Mouse (Mus musculus): ENCODE data around the gene Aig1. TPM values are rescaled to one million over a fixed set of nuclear protein-coding genes. Genes with fewer than 3 reads are reported as not detected.

Aig1 gene
- polyA plus RNA-seq, 1 experiment: 8.5 TPM

DNA sequence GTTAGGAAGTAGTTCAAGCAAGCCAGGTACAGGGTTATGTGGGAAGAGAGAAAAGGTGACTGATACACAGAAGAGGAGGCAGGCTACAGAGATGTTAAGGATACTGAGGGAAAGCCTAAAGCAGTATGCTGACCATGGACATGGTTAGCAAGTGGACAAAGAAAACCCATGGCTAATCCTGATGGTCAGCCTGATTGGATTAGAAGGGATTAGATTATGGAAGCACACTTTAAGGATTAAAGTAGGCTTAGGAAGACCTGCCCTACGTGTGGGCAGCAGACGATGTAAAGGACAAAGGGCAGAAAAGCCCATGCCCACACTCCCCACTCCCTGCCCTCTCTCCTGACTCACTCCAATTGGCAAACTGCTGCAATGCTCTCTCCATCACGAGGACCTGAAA, 25.0 kb downstream of the Aig1 start:
- H3K4me1 ChIP-seq (ENCODE audit: control insufficient read depth, insufficient read depth, low read length): no peaks in the 10 kb centered on the region
- WGBS: 71% methylated on average over 3 of the region's 3 CpGs
- TF ChIP-seq POLR2A (IDR thresholded peaks at IDR 0.05; ENCODE audit: borderline replicate concordance, control insufficient read depth, low read depth, low read length) (no peak), CTCF (IDR thresholded peaks at IDR 0.05; ENCODE audit: control insufficient read depth, insufficient read depth, low read length) (no peak)
- no peak overlapping the region for H3K4me3 ChIP-seq (replicated peaks; ENCODE audit: control insufficient read depth, low read depth, low read length)
- H3K27ac ChIP-seq (ENCODE audit: control insufficient read depth, insufficient read depth, low read depth, low read length, poor library complexity): no peak overlapping the region

- TF ChIP-seq CTCF (IDR thresholded peaks at IDR 0.05; ENCODE audit: control insufficient read depth, insufficient read depth, low read length): no peak
- no peak for TF ChIP-seq POLR2A (IDR thresholded peaks at IDR 0.05; ENCODE audit: borderline replicate concordance, control insufficient read depth, low read depth, low read length)
- 83% methylated on average over 8 of the region's 8 CpGs for WGBS
- no peaks in the 10 kb centered on the region for H3K4me1 ChIP-seq (ENCODE audit: control insufficient read depth, insufficient read depth, low read length)
- H3K27ac ChIP-seq (ENCODE audit: control insufficient read depth, insufficient read depth, low read depth, low read length, poor library complexity): no peak overlapping the region
- H3K4me3 ChIP-seq (replicated peaks; ENCODE audit: control insufficient read depth, low read depth, low read length): no peak overlapping the region
Observed at GRCm38 (mm10) chr10:13842855-13843254, 25.9 kb downstream of the Aig1 start.

DNA sequence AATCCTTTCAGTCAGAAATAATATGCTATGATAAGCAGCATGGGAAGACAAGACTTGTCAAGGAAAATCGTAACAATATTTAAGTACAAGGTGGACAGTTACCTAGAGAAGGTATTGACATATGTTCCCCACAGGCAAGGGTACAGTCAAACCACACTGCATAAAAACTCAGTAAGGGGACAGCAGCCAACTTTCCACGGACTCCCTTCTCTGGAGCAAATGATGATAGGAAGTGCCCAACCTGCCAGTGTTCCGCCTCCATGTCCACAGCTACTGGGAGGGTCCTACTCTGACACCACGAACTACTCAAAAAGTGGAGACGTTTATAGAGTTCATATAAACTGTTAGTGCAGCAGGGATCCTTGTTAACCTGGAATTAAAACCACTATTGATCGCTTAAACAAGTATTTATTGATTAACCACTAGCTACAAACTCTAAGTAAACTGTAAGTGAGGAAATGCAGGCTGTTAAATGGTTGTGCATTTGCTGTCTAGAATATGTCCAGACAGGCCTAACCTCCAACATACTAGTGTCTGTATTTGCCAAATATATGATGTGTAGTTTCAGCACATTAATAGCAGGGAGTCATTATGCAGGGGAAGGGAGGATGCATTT, 30.2 kb downstream of the Aig1 start:
- H3K4me1 ChIP-seq (ENCODE audit: control insufficient read depth, insufficient read depth, low read length): no peaks in the 10 kb centered on the region; the same call in 1 of the 2 replicates
- H3K27ac ChIP-seq (ENCODE audit: control insufficient read depth, insufficient read depth, low read depth, low read length, poor library complexity): no peak overlapping the region
- 78% methylated on average over 6 of the region's 6 CpGs for WGBS
- H3K4me3 ChIP-seq (replicated peaks; ENCODE audit: control insufficient read depth, low read depth, low read length): no peak overlapping the region
- TF ChIP-seq POLR2A (IDR thresholded peaks at IDR 0.05; ENCODE audit: borderline replicate concordance, control insufficient read depth, low read depth, low read length) (no peak), CTCF (IDR thresholded peaks at IDR 0.05; ENCODE audit: control insufficient read depth, insufficient read depth, low read length) (no peak)

GRCm38 (mm10) chr10:13837709-13838456, 30.9 kb downstream of the Aig1 start:
- Histone ChIP-seq H3K4me3 (replicated peaks; ENCODE audit: control insufficient read depth, low read depth, low read length) (no peak overlapping the region), H3K27ac (ENCODE audit: control insufficient read depth, insufficient read depth, low read depth, low read length, poor library complexity) (no peak overlapping the region), H3K4me1 (ENCODE audit: control insufficient read depth, insufficient read depth, low read length) (no peaks in the 10 kb centered on the region; the same call in 1 of the 2 replicates)
- WGBS: 80% methylated on average over 21 of the region's 21 CpGs
- no peak for TF ChIP-seq CTCF (IDR thresholded peaks at IDR 0.05; ENCODE audit: control insufficient read depth, insufficient read depth, low read length)
- no peak for TF ChIP-seq POLR2A (IDR thresholded peaks at IDR 0.05; ENCODE audit: borderline replicate concordance, control insufficient read depth, low read depth, low read length)

DNA sequence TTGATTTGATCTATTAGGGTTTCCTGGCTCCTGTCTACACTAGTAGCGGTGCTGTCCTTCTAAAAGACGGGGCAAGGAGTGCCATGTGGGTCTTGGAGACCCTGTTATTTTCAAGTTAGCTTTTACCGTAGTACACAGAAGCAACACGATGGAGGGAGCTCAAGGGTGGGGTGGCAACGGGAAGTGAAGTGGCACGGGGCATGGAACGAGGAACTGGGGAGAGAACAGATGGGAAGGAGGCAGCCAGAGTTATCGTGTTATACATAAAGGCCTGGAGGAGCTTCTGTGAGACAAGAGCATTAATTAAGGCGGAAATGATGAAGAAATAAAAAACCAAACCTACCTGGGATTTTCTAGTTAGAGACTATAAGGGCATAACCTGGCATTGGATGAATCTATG, 31.8 kb downstream of the Aig1 start:
- 59% methylated on average over 9 of the region's 9 CpGs for WGBS
- no peak overlapping the region for H3K27ac ChIP-seq (ENCODE audit: control insufficient read depth, insufficient read depth, low read depth, low read length, poor library complexity)

DNA sequence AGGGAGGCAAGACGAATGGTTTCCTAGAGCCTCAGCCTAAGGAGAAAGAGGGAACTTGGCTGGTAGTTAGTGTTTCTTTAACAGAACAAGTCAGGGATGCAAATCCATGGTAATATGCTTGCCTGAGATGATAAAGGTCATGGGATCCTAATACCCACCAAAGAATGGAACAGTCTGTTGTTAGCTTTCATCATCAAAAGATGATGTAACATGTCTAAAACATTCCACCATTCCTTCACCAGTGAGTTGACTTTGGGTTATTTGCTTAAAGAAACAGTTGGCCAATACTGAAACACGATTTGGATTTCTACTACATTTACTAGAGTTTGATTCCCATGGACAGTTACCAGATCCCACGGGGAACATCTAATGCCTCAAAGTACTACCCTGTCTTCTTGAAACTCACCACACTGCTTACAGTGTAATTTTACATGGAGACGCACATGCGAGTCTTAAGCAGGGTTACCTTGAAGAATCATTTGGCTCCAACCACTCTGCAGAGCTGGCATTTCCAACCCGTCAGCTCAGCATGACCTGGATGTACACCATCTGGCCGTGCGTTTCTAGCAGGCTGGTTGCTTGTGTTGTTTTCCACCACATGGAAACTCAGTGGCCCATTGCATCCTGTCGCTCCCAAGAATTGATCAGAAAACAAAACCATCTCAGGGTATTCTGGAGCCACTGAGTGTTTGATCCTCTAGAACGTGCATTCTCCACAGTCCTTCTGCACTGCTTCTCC, 32.9 kb downstream of the Aig1 start:
- Histone ChIP-seq H3K27ac (ENCODE audit: control insufficient read depth, insufficient read depth, low read depth, low read length, poor library complexity) (no peak overlapping the region), H3K4me1 (ENCODE audit: control insufficient read depth, insufficient read depth, low read length) (no peaks in the 10 kb centered on the region; the same call in 1 of the 2 replicates), H3K4me3 (replicated peaks; ENCODE audit: control insufficient read depth, low read depth, low read length) (no peak overlapping the region)
- 85% methylated on average over 10 of the region's 10 CpGs for WGBS
- TF ChIP-seq CTCF (IDR thresholded peaks at IDR 0.05; ENCODE audit: control insufficient read depth, insufficient read depth, low read length) (no peak), POLR2A (IDR thresholded peaks at IDR 0.05; ENCODE audit: borderline replicate concordance, control insufficient read depth, low read depth, low read length) (no peak)

More for the DNA sequence above, 31.8 kb downstream of the Aig1 start:
- H3K4me1 ChIP-seq (ENCODE audit: control insufficient read depth, insufficient read depth, low read length): no peaks in the 10 kb centered on the region; the same call in 1 of the 2 replicates
- TF ChIP-seq POLR2A (IDR thresholded peaks at IDR 0.05; ENCODE audit: borderline replicate concordance, control insufficient read depth, low read depth, low read length): no peak
- TF ChIP-seq CTCF (IDR thresholded peaks at IDR 0.05; ENCODE audit: control insufficient read depth, insufficient read depth, low read length): no peak
- H3K4me3 ChIP-seq (replicated peaks; ENCODE audit: control insufficient read depth, low read depth, low read length): no peak overlapping the region

- Histone ChIP-seq H3K4me3 (replicated peaks; ENCODE audit: control insufficient read depth, low read depth, low read length) (no peak overlapping the region), H3K4me1 (ENCODE audit: control insufficient read depth, insufficient read depth, low read length) (no peaks in the 10 kb centered on the region; the same call in 1 of the 2 replicates), H3K27ac (ENCODE audit: control insufficient read depth, insufficient read depth, low read depth, low read length, poor library complexity) (no peak overlapping the region)
- TF ChIP-seq CTCF (IDR thresholded peaks at IDR 0.05; ENCODE audit: control insufficient read depth, insufficient read depth, low read length) (no peak), POLR2A (IDR thresholded peaks at IDR 0.05; ENCODE audit: borderline replicate concordance, control insufficient read depth, low read depth, low read length) (no peak)
- WGBS: 68% methylated on average over 7 of the region's 7 CpGs
Observed at GRCm38 (mm10) chr10:13834056-13834455, 34.7 kb downstream of the Aig1 start.

DNA sequence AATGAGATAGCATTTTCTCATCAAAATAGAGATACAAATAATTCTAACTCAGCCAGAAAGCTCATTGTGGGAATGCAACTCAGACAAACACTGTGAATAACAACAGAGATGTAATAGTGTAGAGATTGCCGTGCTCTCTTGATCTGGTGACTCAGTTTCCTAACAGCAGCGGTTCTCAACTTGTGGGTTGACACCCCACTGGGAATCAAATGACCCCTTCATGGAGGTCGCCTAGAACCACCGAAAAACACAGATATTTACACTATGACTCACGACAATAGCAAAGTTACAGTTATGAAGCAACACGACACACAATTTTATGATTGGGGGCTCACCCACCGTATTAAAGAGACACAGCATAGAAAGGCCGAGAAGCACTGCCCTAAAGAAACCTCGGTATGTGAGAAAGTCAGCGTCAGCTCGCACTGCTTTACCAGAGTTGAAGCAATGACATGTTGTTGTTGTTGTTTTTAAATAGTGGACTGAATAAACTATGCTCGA, 35.7 kb downstream of the Aig1 start:
- no peak overlapping the region for H3K4me3 ChIP-seq (replicated peaks; ENCODE audit: control insufficient read depth, low read depth, low read length)
- TF ChIP-seq POLR2A (IDR thresholded peaks at IDR 0.05; ENCODE audit: borderline replicate concordance, control insufficient read depth, low read depth, low read length) (no peak), CTCF (IDR thresholded peaks at IDR 0.05; ENCODE audit: control insufficient read depth, insufficient read depth, low read length) (no peak)
- 89% methylated on average over 12 of the region's 12 CpGs for WGBS
- H3K27ac ChIP-seq (ENCODE audit: control insufficient read depth, insufficient read depth, low read depth, low read length, poor library complexity): no peak overlapping the region
- H3K4me1 ChIP-seq (ENCODE audit: control insufficient read depth, insufficient read depth, low read length): no peaks in the 10 kb centered on the region; the same call in 1 of the 2 replicates
